Mouse (Mus musculus) hindbrain, embryonic 14.5 days (tissue): Measurements from ENCODE around the gene Flad1. TPM values are rescaled to one million over a fixed set of nuclear protein-coding genes. Genes with fewer than 3 reads are reported as not detected.

Source experiments
- ATAC-seq: fragments of 200-750 bp; cut with Nextera tagmentation; 2 replicates; pipeline ENCODE4 v1.8.0; 2017; ENCODE audit warnings: moderate number of reproducible peaks, mild to moderate bottlenecking, moderate TSS enrichment, moderate library complexity; ENCODE audit not compliant: low FRiP score
- DNase-seq: peaks from one replicate; pipeline ENCODE4 v3.0.0-alpha.2; 2015; ENCODE audit warnings: low spot score
- H3K27ac ChIP-seq: fragments of 300-500 bp; sonication (generic); 2 replicates; pipeline ENCODE4 v1.5.1; 2014; ENCODE audit warnings: mild to moderate bottlenecking, moderate library complexity
- H3K27me3 ChIP-seq: fragments of 300-500 bp; sonication (generic); 2 replicates; pipeline ENCODE4 v1.6.1; 2014; ENCODE audit warnings: mild to moderate bottlenecking, low read length, mixed read lengths; ENCODE audit not compliant: control insufficient read depth, insufficient read depth
- H3K36me3 ChIP-seq: fragments of 300-500 bp; sonication (generic); replicated peaks from 2 replicates; pipeline ENCODE4 v1.6.1; 2014; ENCODE audit not compliant: control insufficient read depth, insufficient read depth
- H3K4me1 ChIP-seq: fragments of 300-500 bp; sonication (generic); replicated peaks from 2 replicates; pipeline ENCODE4 v1.6.1; 2014; ENCODE audit warnings: antibody characterized with exemption, low read length, mixed read lengths; ENCODE audit not compliant: control insufficient read depth, insufficient read depth
- H3K4me2 ChIP-seq: fragments of 300-500 bp; sonication (generic); replicated peaks from 2 replicates; pipeline ENCODE4 v1.6.1; 2014; ENCODE audit warnings: mild to moderate bottlenecking, moderate library complexity
- H3K4me3 ChIP-seq: fragments of 300-500 bp; sonication (generic); replicated peaks from 2 replicates; pipeline ENCODE4 v1.5.1; 2014; ENCODE audit warnings: mild to moderate bottlenecking, low read length
- H3K9ac ChIP-seq: fragments of 300-500 bp; sonication (generic); 2 replicates; pipeline ENCODE4 v1.6.1; 2014
- H3K9me3 ChIP-seq: fragments of 300-500 bp; sonication (generic); 2 replicates; pipeline ENCODE4 v1.6.1; 2016; ENCODE audit warnings: low read length; ENCODE audit not compliant: control insufficient read depth
- WGBS: fragments of 180-500 bp; shearing (Covaris S2); extraction: QIAGEN DNeasy Blood & Tissue Kit; methylation state at CpG from one replicate; pipeline ENCODE4 v1.1.7; 2014; 5-methylcytosine and 5-hydroxymethylcytosine counted together
- polyA plus RNA-seq: library from polyadenylated mRNA; unstranded; fragments of >200 nt; fragmentation: Nextera tagmentation; extraction: Ambion mirVana; gene quantifications from 2 replicates; pipeline ENCODE4 v1.2.1, GENCODE M21; 2014

Flad1 gene
- polyA plus RNA-seq, 1 experiment from 2014 or later = 30.8 TPM

DNA sequence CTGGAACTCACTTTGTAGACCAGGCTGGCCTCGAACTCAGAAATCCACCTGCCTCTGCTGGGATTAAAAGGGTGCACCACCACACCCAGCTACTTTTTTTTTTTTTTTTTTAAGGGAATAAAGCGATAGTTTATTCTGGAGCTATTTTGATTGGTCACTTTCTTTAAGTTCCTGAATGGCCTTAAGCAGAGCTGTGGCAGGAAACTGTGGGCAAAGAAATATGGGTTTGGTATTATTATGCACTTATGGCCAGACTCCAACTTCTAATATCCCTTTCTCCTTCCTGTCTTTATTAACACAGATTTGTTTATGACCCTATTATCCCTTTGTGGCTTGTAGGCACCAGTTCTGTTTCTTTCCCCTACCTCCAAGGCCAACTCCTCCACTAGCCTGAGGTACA lies 8.8 kb upstream of the Flad1 start:
- Histone ChIP-seq H3K36me3 (peaks cover 12% of the 10 kb centered on the region; the same call in 1 of the 2 replicates), H3K9ac (no peak overlapping the region), H3K9me3 (no peaks in the 10 kb centered on the region), H3K27me3 (no peaks in the 10 kb centered on the region), H3K4me2 (peak overlapping the region; percentile 56), H3K4me3 (no peak overlapping the region), H3K4me1 (peaks cover 29% of the 10 kb centered on the region), H3K27ac (peak overlapping the region; percentile 50; the same call in 1 of the 2 replicates)
- ATAC-seq = no peak
- WGBS = 71% methylated on average over 2 of the region's 2 CpGs
- no peak for DNase-seq

- no peak for DNase-seq
- Histone ChIP-seq H3K9ac (0 out of 2 replicates have a peak overlapping the region, but pooled peaks have one; percentile 59), H3K9me3 (no peaks in the 10 kb centered on the region), H3K4me3 (peak overlapping the region; percentile 55; the same call in 1 of the 2 replicates), H3K36me3 (peaks cover 15% of the 10 kb centered on the region), H3K27ac (peak overlapping the region; percentile 90; the same call in 1 of the 2 replicates), H3K4me2 (peak overlapping the region; percentile 88), H3K4me1 (peaks cover 29% of the 10 kb centered on the region), H3K27me3 (no peaks in the 10 kb centered on the region)
- WGBS = 43% methylated on average over 3 of the region's 3 CpGs
- ATAC-seq = no peak
Observed at GRCm38 (mm10) chr3:89419981-89420380, 8.3 kb upstream of the Flad1 start.

GRCm38 (mm10) chr3:89419571-89419970 lies 7.9 kb upstream of the Flad1 start:
- DNase-seq (no peak), ATAC-seq (no peak)
- Histone ChIP-seq H3K9ac (peak overlapping the region; percentile 59), H3K4me3 (peak overlapping the region; percentile 55), H3K9me3 (no peaks in the 10 kb centered on the region), H3K4me2 (peak overlapping the region; percentile 88), H3K27me3 (no peaks in the 10 kb centered on the region), H3K36me3 (peaks cover 15% of the 10 kb centered on the region), H3K4me1 (peaks cover 29% of the 10 kb centered on the region), H3K27ac (peak overlapping the region; percentile 90)
- 3% methylated on average over 9 of the region's 9 CpGs for WGBS

GRCm38 (mm10) chr3:89418861-89419250 lies 7.2 kb upstream of the Flad1 start:
- ATAC-seq = peak; percentile 2; the same call in 1 of the 2 replicates
- DNase-seq = peak; percentile 60
- Histone ChIP-seq H3K4me3 (peak overlapping the region; percentile 55), H3K27ac (peak overlapping the region; percentile 90), H3K27me3 (no peaks in the 10 kb centered on the region), H3K36me3 (peaks cover 18% of the 10 kb centered on the region), H3K9me3 (no peaks in the 10 kb centered on the region), H3K4me1 (peaks cover 29% of the 10 kb centered on the region), H3K9ac (peak overlapping the region; percentile 59), H3K4me2 (peak overlapping the region; percentile 88)
- under 1% methylated on average over 16 of the region's 16 CpGs for WGBS

DNA sequence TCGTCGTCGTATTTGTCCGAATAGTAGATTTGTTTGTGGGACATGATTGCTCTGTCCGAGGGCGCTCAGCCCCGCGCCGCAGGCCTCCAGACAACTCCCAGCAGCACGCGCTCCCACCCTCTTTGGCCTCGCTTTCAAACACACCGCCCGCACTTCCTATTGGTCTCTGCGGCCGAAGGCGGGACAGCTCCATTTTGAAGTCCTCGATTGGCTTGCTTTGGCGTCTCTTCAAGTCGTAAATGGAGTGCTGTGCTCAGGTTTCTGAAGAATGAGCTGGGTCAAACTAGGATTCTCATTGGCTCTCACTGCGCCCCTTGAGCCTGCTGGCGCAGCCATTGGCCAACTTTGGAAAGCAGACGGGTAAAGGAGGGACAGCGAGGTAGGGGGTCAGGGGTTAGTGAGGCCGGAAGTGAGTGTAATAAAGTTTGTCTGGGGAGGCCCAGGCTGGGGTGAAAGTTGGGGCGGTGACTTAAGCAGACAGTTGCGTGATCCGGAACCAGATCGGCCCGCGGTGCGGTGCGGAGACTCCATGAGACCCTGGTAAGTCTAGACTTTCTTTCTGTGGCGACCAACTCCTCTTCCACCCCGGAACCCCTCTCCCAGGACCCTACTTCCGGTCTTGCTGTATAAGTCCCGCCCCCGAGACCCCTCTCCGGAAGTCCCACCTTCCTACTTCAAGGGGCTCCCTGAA lies 6.6 kb upstream of the Flad1 start, which contains the start of the genes Cks1b and Shc1:
Gene Cks1b, minus strand, starts transcription at position 214 of the 691 bp plus-strand sequence.
Gene Shc1, plus strand, starts transcription at position 274 of the 691 bp plus-strand sequence.
- Histone ChIP-seq H3K4me2 (peak within 1 kb of the TSS; percentile 88), H3K9me3 (no peaks in the 10 kb centered on the region), H3K27ac (peak within 1 kb of the TSS; percentile 90), H3K4me1 (peaks cover 29% of the 10 kb centered on the region), H3K9ac (peak within 1 kb of the TSS; percentile 59), H3K27me3 (no peaks in the 10 kb centered on the region), H3K36me3 (peaks cover 18% of the 10 kb centered on the region), H3K4me3 (peak within 1 kb of the TSS; percentile 55)
- ATAC-seq (peak; percentile 96), DNase-seq (peak; percentile 96)
- WGBS = under 1% methylated on average over 39 of the region's 39 CpGs

DNA sequence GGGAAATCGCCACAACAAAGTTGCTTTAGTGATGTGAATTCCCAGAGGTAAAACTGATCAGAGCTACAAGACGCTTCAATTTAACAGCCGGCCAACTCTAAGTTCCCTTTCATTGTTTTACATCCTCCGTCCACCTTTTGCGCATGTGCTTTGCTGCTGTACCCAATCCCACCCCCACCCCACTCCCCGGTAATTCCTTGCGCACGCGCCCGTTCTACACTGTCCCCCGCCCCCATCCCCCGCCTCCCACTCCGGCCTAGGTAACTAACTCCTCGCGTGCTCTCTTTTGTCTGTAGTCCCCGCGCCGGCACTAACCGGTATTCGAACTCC lies 6.1 kb upstream of the Flad1 start:
- Histone ChIP-seq H3K36me3 (peaks cover 18% of the 10 kb centered on the region), H3K4me3 (peak overlapping the region; percentile 55), H3K9ac (peak overlapping the region; percentile 59), H3K9me3 (no peaks in the 10 kb centered on the region), H3K4me2 (peak overlapping the region; percentile 88), H3K4me1 (peaks cover 29% of the 10 kb centered on the region), H3K27ac (peak overlapping the region; percentile 44; the same call in 1 of the 2 replicates), H3K27me3 (no peaks in the 10 kb centered on the region)
- DNase-seq = peak; percentile 75
- WGBS = under 1% methylated on average over 20 of the region's 20 CpGs
- ATAC-seq = peak; percentile 53

GRCm38 (mm10) chr3:89417131-89417530 lies 5.5 kb upstream of the Flad1 start:
- 32% methylated on average over 2 of the region's 2 CpGs for WGBS
- Histone ChIP-seq H3K36me3 (peaks cover 18% of the 10 kb centered on the region), H3K4me1 (peaks cover 28% of the 10 kb centered on the region), H3K4me2 (peak overlapping the region; percentile 88), H3K27me3 (no peaks in the 10 kb centered on the region), H3K9ac (peak overlapping the region; percentile 59), H3K4me3 (peak overlapping the region; percentile 55), H3K27ac (0 out of 2 replicates have a peak overlapping the region, but pooled peaks have one; percentile 44), H3K9me3 (no peaks in the 10 kb centered on the region)
- DNase-seq = no peak
- ATAC-seq = no peak

- 97% methylated on average over 8 of the region's 8 CpGs for WGBS
- DNase-seq (no peak), ATAC-seq (no peak)
- Histone ChIP-seq H3K9me3 (no peaks in the 10 kb centered on the region), H3K4me2 (no peak overlapping the region), H3K27ac (no peak overlapping the region), H3K27me3 (no peaks in the 10 kb centered on the region), H3K4me1 (peaks cover 21% of the 10 kb centered on the region), H3K36me3 (peaks cover 18% of the 10 kb centered on the region), H3K9ac (no peak overlapping the region), H3K4me3 (no peak overlapping the region)
Observed at GRCm38 (mm10) chr3:89416158-89416557, 4.5 kb upstream of the Flad1 start.

GRCm38 (mm10) chr3:89410864-89411263 lies 806 bp downstream of the Flad1 start:
- ATAC-seq = no peak
- DNase-seq = no peak
- Histone ChIP-seq H3K4me1 (peaks cover 8% of the 10 kb centered on the region), H3K36me3 (peaks cover 29% of the 10 kb centered on the region), H3K27me3 (no peaks in the 10 kb centered on the region), H3K4me2 (peak overlapping the region; percentile 80), H3K4me3 (peak overlapping the region; percentile 45), H3K9me3 (no peaks in the 10 kb centered on the region), H3K9ac (peak overlapping the region; percentile 64), H3K27ac (peak overlapping the region; percentile 75)
- 81% methylated on average over 10 of the region's 10 CpGs for WGBS
